Mouse (Mus musculus) C2C12 (cell line): Measurements from ENCODE around the gene Sephs1. TPM values are rescaled to one million over a fixed set of nuclear protein-coding genes. Genes with fewer than 3 reads are reported as not detected.

Experiments used
- H3K27me3 ChIP-seq: one replicate; pipeline ENCODE4 v1.6.1; 2011; ENCODE audit not compliant: control insufficient read depth, insufficient read depth, insufficient read length
- H3K36me3 ChIP-seq: one replicate; pipeline ENCODE4 v1.6.1; 2011; ENCODE audit not compliant: control insufficient read depth, insufficient read depth
- H3K4me3 ChIP-seq: one replicate; pipeline ENCODE4 v1.5.1; 2011; ENCODE audit warnings: mild to moderate bottlenecking, control low read depth; ENCODE audit not compliant: poor library complexity, insufficient read depth, severe bottlenecking
- H3K79me2 ChIP-seq: one replicate; pipeline ENCODE4 v1.6.1; 2011; ENCODE audit not compliant: control insufficient read depth, insufficient read depth
- H3K79me3 ChIP-seq: one replicate; pipeline ENCODE4 v1.6.1; 2011; ENCODE audit warnings: low read depth, control low read depth
- H3ac ChIP-seq: one replicate; pipeline ENCODE3; 2011; ENCODE audit warnings: low read depth; ENCODE audit not compliant: control insufficient read depth, insufficient read length
- CEBPB ChIP-seq: IDR thresholded peaks from one replicate; pipeline ENCODE4 v1.6.1; 2011; ENCODE audit warnings: low read depth, mild to moderate bottlenecking, control low read depth, moderate library complexity
- CTCF ChIP-seq: IDR thresholded peaks from one replicate; pipeline ENCODE4 v1.5.1; 2011; ENCODE audit not compliant: control insufficient read depth, insufficient read depth, insufficient read length
- FOSL1 ChIP-seq: IDR thresholded peaks from one replicate; pipeline ENCODE4 v1.8.0; 2011; ENCODE audit warnings: mild to moderate bottlenecking, low read length; ENCODE audit not compliant: poor library complexity, insufficient read depth, severe bottlenecking
- MAX ChIP-seq: IDR thresholded peaks from one replicate; pipeline ENCODE4 v1.6.1; 2011; ENCODE audit warnings: mild to moderate bottlenecking, control low read depth
- MYOD1 ChIP-seq: IDR thresholded peaks from one replicate; pipeline ENCODE4 v1.6.1; 2011; ENCODE audit warnings: low read depth; ENCODE audit not compliant: control insufficient read depth, insufficient read length
- MYOG ChIP-seq: IDR thresholded peaks from one replicate; pipeline ENCODE4 v1.6.1; 2011; ENCODE audit not compliant: control insufficient read depth, insufficient read length; ENCODE audit errors: extremely low read depth
- USF1 ChIP-seq: IDR thresholded peaks from one replicate; pipeline ENCODE4 v1.6.1; 2011; ENCODE audit warnings: low read depth, mild to moderate bottlenecking, control low read depth, moderate library complexity
- polyA plus RNA-seq: library from polyadenylated mRNA; unstranded; fragments of >200 nt; fragmentation: generic; extraction: Trizol; gene quantifications from one replicate; pipeline ENCODE4 v1.2.1, GENCODE M21; 2012; ENCODE audit warnings: missing spikeins

Gene Sephs1
- polyA plus RNA-seq, 1 experiment: 27.4 TPM

GRCm38 (mm10) chr2:4896970-4897369 lies 15.6 kb downstream of the Sephs1 start:
- H3K79me3 ChIP-seq: peaks cover 9% of the 10 kb centered on the region
- TF ChIP-seq MYOD1 (no peak), CTCF (no peak), USF1 (no peak), MAX (no peak), FOSL1 (no peak), MYOG (no peak), CEBPB (no peak)
- H3K36me3 ChIP-seq: peaks cover 93% of the 10 kb centered on the region
- no peak overlapping the region for H3K4me3 ChIP-seq
- no peak overlapping the region for H3ac ChIP-seq
- no peaks in the 10 kb centered on the region for H3K27me3 ChIP-seq
- H3K79me2 ChIP-seq: peaks cover 39% of the 10 kb centered on the region

- Histone ChIP-seq H3K79me3 (peaks cover 3% of the 10 kb centered on the region), H3K4me3 (no peak overlapping the region), H3K79me2 (peaks cover 7% of the 10 kb centered on the region), H3K36me3 (peaks cover 84% of the 10 kb centered on the region), H3ac (no peak overlapping the region), H3K27me3 (no peaks in the 10 kb centered on the region)
- TF ChIP-seq MAX (no peak), CEBPB (no peak), FOSL1 (no peak), MYOG (no peak), MYOD1 (no peak), USF1 (no peak), CTCF (no peak)
Measured at GRCm38 (mm10) chr2:4900624-4901023, 19.3 kb downstream of the Sephs1 start.

GRCm38 (mm10) chr2:4902346-4902745 lies 21.0 kb downstream of the Sephs1 start:
- Histone ChIP-seq H3ac (no peak overlapping the region), H3K4me3 (no peak overlapping the region), H3K27me3 (no peaks in the 10 kb centered on the region), H3K36me3 (peaks cover 86% of the 10 kb centered on the region), H3K79me2 (peaks cover 2% of the 10 kb centered on the region), H3K79me3 (peaks cover 3% of the 10 kb centered on the region)
- TF ChIP-seq USF1 (no peak), FOSL1 (no peak), MAX (no peak), CEBPB (no peak)

- Histone ChIP-seq H3K36me3 (peaks cover 61% of the 10 kb centered on the region), H3K27me3 (no peaks in the 10 kb centered on the region), H3K79me3 (peaks cover 2% of the 10 kb centered on the region), H3ac (no peak overlapping the region), H3K79me2 (no peaks in the 10 kb centered on the region), H3K4me3 (no peak overlapping the region)
- no peak for TF ChIP-seq MYOD1
- no peak for TF ChIP-seq FOSL1
Measured at GRCm38 (mm10) chr2:4907120-4907519, 25.8 kb downstream of the Sephs1 start.

GRCm38 (mm10) chr2:4907916-4908315 lies 26.6 kb downstream of the Sephs1 start:
- TF ChIP-seq MYOG: no peak
- no peak for TF ChIP-seq MAX
- no peak for TF ChIP-seq USF1
- no peak for TF ChIP-seq MYOD1
- no peak for TF ChIP-seq CTCF
- TF ChIP-seq CEBPB: no peak
- TF ChIP-seq FOSL1: no peak

GRCm38 (mm10) chr2:4908771-4909315 lies 27.5 kb downstream of the Sephs1 start:
- Histone ChIP-seq H3ac (no peak overlapping the region), H3K79me2 (no peaks in the 10 kb centered on the region), H3K4me3 (no peak overlapping the region), H3K79me3 (no peaks in the 10 kb centered on the region), H3K27me3 (no peaks in the 10 kb centered on the region), H3K36me3 (peaks cover 50% of the 10 kb centered on the region)
- TF ChIP-seq CTCF: no peak
- TF ChIP-seq MYOG: no peak
- no peak for TF ChIP-seq MYOD1
- no peak for TF ChIP-seq USF1
- TF ChIP-seq FOSL1: no peak
- no peak for TF ChIP-seq CEBPB
- TF ChIP-seq MAX: no peak

More at GRCm38 (mm10) chr2:4907916-4908315, 26.6 kb downstream of the Sephs1 start:
- Histone ChIP-seq H3K79me3 (no peaks in the 10 kb centered on the region), H3K4me3 (no peak overlapping the region), H3K27me3 (no peaks in the 10 kb centered on the region), H3K79me2 (no peaks in the 10 kb centered on the region), H3ac (no peak overlapping the region), H3K36me3 (peaks cover 57% of the 10 kb centered on the region)
